Comparison of ENCODE assay signal across 8 mouse cellular contexts in the genomic region with DNA sequence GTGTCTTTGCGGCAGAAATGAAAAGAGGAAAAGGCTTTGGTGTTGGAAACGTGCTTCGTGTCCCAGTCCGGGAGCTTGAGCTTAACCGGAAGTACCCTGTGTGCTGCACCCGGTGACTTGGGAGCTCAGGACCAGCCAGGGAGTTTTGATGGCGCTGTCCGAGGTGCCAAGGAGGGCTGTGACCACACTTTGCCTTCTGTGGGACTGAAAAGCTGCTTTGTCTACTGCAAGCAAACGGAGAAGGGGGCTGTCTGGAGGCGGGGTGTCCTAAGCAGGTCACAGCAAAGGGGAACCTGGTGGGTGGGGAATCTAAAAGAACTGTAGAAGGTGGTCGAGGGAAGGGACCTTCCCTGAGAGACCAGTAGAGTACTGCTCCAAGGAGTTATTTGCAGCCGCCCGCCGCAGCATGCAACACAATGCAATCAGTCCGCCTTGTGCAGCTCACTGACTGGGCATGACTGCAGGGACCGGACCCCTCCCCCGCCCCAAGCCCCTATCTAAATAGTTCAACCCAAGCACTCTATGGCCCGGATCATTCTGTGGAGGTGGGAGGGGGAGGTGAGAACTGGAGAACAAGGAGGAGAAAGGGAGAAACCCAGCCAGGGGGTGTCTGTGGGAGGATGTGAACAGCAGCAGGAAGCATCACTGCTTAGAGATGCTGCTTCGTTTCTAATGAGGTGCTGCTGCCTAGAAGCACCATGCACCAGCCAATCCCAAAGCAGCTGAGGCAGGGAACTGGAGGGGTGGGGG.
DNase-seq lines count a peak whose midpoint lies in the region; ATAC-seq lines count a peak whose summit lies in the region.

No protein-coding gene starts in this region.

- H3K4me1 ChIP-seq in liver, embryonic 11.5 days (replicated peaks; ENCODE audit: control insufficient read depth, insufficient read depth, low read length) = peaks cover 4% of the 10 kb centered on the region; the same call in 1 of the 2 replicates
- peaks cover 36% of the 10 kb centered on the region for H3K4me1 ChIP-seq in forebrain, embryonic 15.5 days
- H3K4me1 ChIP-seq in limb, embryonic 15.5 days = peaks cover 29% of the 10 kb centered on the region
- peaks cover 5% of the 10 kb centered on the region; the same call in 1 of the 2 replicates for H3K4me1 ChIP-seq in stomach, embryonic 16.5 days (ENCODE audit: control insufficient read depth, insufficient read depth, low read length)

- H3K4me2 ChIP-seq in liver, embryonic 11.5 days = peak overlapping the region; percentile 12; the same call in 1 of the 2 replicates
- peak overlapping the region; percentile 87 for H3K4me2 ChIP-seq in forebrain, embryonic 15.5 days (replicated peaks)
- peak overlapping the region; percentile 19; the same call in 1 of the 2 replicates for H3K4me2 ChIP-seq in limb, embryonic 15.5 days
- peak overlapping the region; percentile 12; the same call in 1 of the 2 replicates for H3K4me2 ChIP-seq in stomach, embryonic 16.5 days (ENCODE audit: low read depth, low read length)

- no peak overlapping the region for H3K27ac ChIP-seq in liver, embryonic 11.5 days (ENCODE audit: low read depth, low read length)
- H3K27ac ChIP-seq in forebrain, embryonic 15.5 days (replicated peaks) = peak overlapping the region; percentile 16; the same call in 1 of the 2 replicates
- no peak overlapping the region for H3K27ac ChIP-seq in limb, embryonic 15.5 days
- H3K27ac ChIP-seq in stomach, embryonic 16.5 days (ENCODE audit: low read length) = no peak overlapping the region

- WGBS in liver, embryonic 11.5 days = 9% methylated on average over 19 of the region's 19 CpGs
- under 1% methylated on average over 19 of the region's 19 CpGs for WGBS in forebrain, embryonic 15.5 days
- 4% methylated on average over 19 of the region's 19 CpGs for WGBS in limb, embryonic 15.5 days
- WGBS in stomach, embryonic 16.5 days = 6% methylated on average over 19 of the region's 19 CpGs

- H3K36me3 ChIP-seq in liver, embryonic 11.5 days (ENCODE audit: control insufficient read depth, insufficient read depth, low read length) = no peaks in the 10 kb centered on the region
- no peaks in the 10 kb centered on the region for H3K36me3 ChIP-seq in forebrain, embryonic 15.5 days
- H3K36me3 ChIP-seq in limb, embryonic 15.5 days = no peaks in the 10 kb centered on the region
- H3K36me3 ChIP-seq in stomach, embryonic 16.5 days (ENCODE audit: control insufficient read depth, insufficient read depth, low read length) = no peaks in the 10 kb centered on the region

- DNase-seq in liver, embryonic 11.5 days (ENCODE audit: low spot score) = peak; percentile 44
- no peak for DNase-seq in liver
- no peak for DNase-seq in cerebellum, adult 18-20 months
- no peak for DNase-seq in adrenal gland, postnatal 4 days (ENCODE audit: low spot score in 2 of 2)
- DNase-seq in gastrocnemius, postnatal 25 days = no peak

- H3K27me3 ChIP-seq in liver, embryonic 11.5 days (replicated peaks; ENCODE audit: control insufficient read depth, insufficient read depth, low read length) = peaks cover 57% of the 10 kb centered on the region
- H3K27me3 ChIP-seq in forebrain, embryonic 15.5 days = peaks cover 20% of the 10 kb centered on the region
- H3K27me3 ChIP-seq in limb, embryonic 15.5 days = peaks cover 65% of the 10 kb centered on the region
- H3K27me3 ChIP-seq in stomach, embryonic 16.5 days (ENCODE audit: control insufficient read depth, insufficient read depth, low read length) = peaks cover 60% of the 10 kb centered on the region

- no peaks in the 10 kb centered on the region for H3K9me3 ChIP-seq in liver, embryonic 11.5 days (ENCODE audit: control insufficient read depth, low read length)
- no peaks in the 10 kb centered on the region for H3K9me3 ChIP-seq in forebrain, embryonic 15.5 days
- H3K9me3 ChIP-seq in limb, embryonic 15.5 days = no peaks in the 10 kb centered on the region
- no peaks in the 10 kb centered on the region for H3K9me3 ChIP-seq in stomach, embryonic 16.5 days (replicated peaks; ENCODE audit: control insufficient read depth, low read length)

- no peak overlapping the region for H3K4me3 ChIP-seq in liver, embryonic 11.5 days (ENCODE audit: low read depth, low read length)
- peak overlapping the region; percentile 55 for H3K4me3 ChIP-seq in forebrain, embryonic 15.5 days
- no peak overlapping the region for H3K4me3 ChIP-seq in limb, embryonic 15.5 days
- no peak overlapping the region for H3K4me3 ChIP-seq in stomach, embryonic 16.5 days (replicated peaks; ENCODE audit: low read length)

- no peak for ATAC-seq in liver, embryonic 11.5 days (replicated peaks; ENCODE audit: low FRiP score)
- peak; percentile 62 for ATAC-seq in forebrain, embryonic 15.5 days (replicated peaks)
- ATAC-seq in limb, embryonic 15.5 days (ENCODE audit: insufficient number of reproducible peaks, low FRiP score, low TSS enrichment, low read depth) = no peak
- no peak for ATAC-seq in stomach, embryonic 16.5 days (ENCODE audit: insufficient read depth, low FRiP score)

- H3K9ac ChIP-seq in liver, embryonic 11.5 days (ENCODE audit: low read depth, low read length) = no peak overlapping the region
- peak overlapping the region; percentile 51 for H3K9ac ChIP-seq in forebrain, embryonic 15.5 days (replicated peaks)
- H3K9ac ChIP-seq in limb, embryonic 15.5 days = no peak overlapping the region
- no peak overlapping the region for H3K9ac ChIP-seq in stomach, embryonic 16.5 days (ENCODE audit: low read length)

Comparison
In these comparisons a context has a peak if more than half of its experiments do, and no peak if none do; other contexts are left out.
1. H3K4me2 ChIP-seq: peak in every context shown above with its lines; median percentile 87 in forebrain, embryonic 15.5 days; 19 in limb, embryonic 15.5 days; 12 in liver, embryonic 11.5 days; 12 in stomach, embryonic 16.5 days.